Mouse (Mus musculus) G1E (cell line): Measurements from ENCODE around the gene Slc5a2.

ENCODE experiments used
- CTCF ChIP-seq: IDR thresholded peaks from 2 replicates; pipeline ENCODE4 v1.5.1; 2012; ENCODE audit warnings: low read depth, low read length, inconsistent platforms, mixed read lengths
- GATA1 ChIP-seq: IDR thresholded peaks from 2 replicates; pipeline ENCODE4 v1.6.1; 2012; ENCODE audit warnings: borderline replicate concordance, low read length, inconsistent platforms, mixed read lengths
- GATA2 ChIP-seq: IDR thresholded peaks from 2 replicates; pipeline ENCODE4 v1.6.1; 2012; ENCODE audit warnings: low read depth, low read length, inconsistent platforms, borderline replicate concordance
- POLR2AphosphoS5 ChIP-seq: IDR thresholded peaks from 2 replicates; pipeline ENCODE4 v1.6.1; 2012; ENCODE audit warnings: low read depth, low read length, inconsistent platforms; ENCODE audit not compliant: insufficient replicate concordance
- TAL1 ChIP-seq: conservative IDR thresholded peaks from 2 replicates; pipeline ENCODE4 v1.6.1; 2012; ENCODE audit warnings: low read depth, low read length, inconsistent platforms, mixed read lengths

- TF ChIP-seq POLR2AphosphoS5, result no peak
- no peak for TF ChIP-seq CTCF
- no peak for TF ChIP-seq GATA1
- TF ChIP-seq TAL1, result no peak
- TF ChIP-seq GATA2, result no peak
These were observed 45.5 kb upstream of the Slc5a2 start for GRCm38 (mm10) chr7:128219952-128220351.
